Mouse (Mus musculus) cerebral cortex, adult 2 months (tissue): Measurements from ENCODE around the gene Fgfr2.

Experiments used
- WGBS: fragments of 180-500 bp; shearing (Covaris S2); methylation state at CpG from one replicate; pipeline ENCODE4 v1.1.7; 2018; 5-methylcytosine and 5-hydroxymethylcytosine counted together

Fgfr2 gene

GRCm38 (mm10) chr7:130693800-130694193, 2429.4 kb downstream of the Fgfr2 start:
- 33% methylated on average over 11 of the region's 11 CpGs for WGBS

DNA sequence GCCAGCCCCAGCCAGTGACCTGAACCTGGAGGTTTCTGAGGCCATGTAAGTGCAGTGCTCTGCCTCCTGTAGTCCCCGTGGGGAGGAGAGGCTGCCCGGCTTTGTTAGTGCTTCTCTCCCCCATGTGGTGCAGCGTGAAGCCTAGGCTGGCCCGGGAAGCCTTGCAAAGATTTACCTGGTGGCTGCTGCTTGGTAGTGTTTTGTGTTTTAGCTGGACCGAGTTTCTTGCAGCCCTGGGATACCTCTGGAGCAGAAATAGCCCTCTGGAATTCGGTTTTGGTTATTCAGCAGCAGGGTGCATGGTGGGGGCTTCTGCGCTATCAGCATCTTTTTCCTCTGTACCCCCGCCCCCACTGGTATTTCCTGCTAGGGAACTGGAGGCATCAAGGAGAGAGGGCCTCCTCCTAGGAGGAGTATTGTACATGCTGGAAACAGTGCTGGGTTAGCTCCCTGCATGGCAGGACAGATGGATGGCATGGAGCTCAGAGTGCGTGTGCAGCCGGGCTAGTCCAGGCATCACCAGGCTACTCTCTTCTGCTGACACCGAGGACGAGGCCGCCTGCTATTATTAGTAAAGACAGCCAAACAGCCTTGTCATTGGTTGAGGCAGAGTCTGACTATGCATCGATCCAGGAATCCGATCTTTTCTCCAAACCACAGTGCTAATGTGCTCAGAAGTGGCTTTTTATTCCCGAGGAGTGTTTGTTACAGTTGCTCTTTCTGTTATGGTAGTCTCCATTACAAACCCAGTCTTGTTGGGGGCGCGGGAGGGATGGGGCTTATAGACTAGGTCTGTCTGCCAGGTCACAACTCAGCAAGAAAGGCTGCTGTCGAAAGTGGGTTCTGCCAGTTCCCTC, 2430.0 kb downstream of the Fgfr2 start:
- 7% methylated on average over 19 of the region's 19 CpGs for WGBS

- 1% methylated on average over 39 of the region's 39 CpGs for WGBS
Measured at GRCm38 (mm10) chr7:130692392-130692942, 2430.7 kb downstream of the Fgfr2 start.

GRCm38 (mm10) chr7:130691931-130692330, 2431.2 kb downstream of the Fgfr2 start:
- WGBS, result 32% methylated on average over 2 of the region's 2 CpGs

DNA sequence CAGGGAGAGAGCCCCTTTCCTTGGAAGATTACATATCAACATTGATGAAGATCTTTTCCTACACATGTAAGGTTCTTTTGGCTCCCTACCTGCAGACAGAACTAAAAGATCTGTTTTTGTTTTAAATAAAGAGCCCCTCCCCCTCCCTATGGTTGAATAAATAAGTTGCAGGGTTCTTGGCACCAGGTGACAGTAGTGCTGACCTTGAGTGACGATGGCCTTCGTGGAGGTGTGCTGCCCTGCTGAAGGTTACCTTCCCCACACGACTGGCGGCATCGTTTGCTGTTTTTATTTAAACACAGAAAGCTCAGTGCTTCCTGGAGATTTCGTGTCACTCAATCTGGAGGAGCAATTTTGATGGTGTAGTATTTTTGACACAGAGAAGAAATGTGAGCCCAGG, 2432.3 kb downstream of the Fgfr2 start:
- 84% methylated on average over 6 of the region's 6 CpGs for WGBS

DNA sequence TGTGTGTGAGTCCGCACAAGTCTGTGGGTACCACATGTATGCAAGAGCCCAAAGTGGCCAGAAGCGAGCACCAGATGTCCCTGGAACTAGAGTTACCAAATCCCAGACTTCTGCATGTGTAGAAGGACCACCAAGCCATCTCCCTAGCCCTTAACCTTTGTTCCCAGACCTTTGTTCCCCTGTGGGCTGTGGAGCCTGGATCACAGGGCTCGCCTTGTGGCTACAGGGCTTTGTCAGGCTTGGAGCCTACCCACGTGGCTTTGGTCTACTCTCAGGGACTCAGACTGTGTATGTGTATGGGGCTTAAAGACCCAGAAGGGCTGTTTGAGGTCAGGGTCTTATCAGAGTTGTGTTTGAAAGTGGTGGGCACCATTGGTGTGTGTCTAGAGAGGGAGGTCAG, 2434.5 kb downstream of the Fgfr2 start:
- 91% methylated on average over 4 of the region's 4 CpGs for WGBS

DNA sequence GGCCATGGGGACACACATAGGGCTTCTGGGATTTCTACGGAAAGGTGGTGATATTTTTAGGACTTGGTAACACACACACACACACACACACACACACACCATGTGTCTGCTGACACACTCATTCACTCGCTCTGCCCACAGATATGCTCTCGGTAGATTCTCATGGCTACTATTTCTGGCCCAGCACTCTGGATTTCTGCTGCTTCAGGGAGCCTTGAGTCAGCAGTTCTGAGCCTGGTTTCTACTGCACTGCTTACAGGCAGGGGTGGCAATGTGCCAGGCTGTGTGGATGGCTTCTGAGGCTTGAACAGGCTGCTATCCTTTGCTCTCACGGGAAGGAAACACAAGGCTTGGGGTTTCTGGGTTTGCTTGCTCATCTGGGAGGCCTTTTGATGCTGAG, 2441.4 kb downstream of the Fgfr2 start:
- WGBS, result 22% methylated on average over 4 of the region's 4 CpGs

DNA sequence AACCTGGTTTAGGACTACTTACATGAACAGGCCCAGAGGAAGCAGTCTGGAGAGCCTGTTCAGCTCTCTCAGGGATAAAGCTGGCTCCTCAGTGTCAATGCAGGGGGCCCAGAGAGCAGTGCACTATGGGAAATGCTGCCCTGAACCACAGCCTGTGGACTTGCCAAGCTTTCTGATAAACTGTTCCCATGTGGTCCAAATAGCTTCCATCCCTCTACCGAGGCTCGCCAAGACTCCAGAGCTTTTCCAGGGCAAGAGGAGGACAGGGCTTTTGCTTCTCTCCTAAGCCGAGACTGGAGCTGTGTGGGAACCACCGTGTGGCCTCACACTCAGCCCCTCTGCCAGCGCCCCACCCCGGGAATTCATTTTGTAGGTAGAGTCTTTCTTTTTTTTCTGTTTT, 2444.7 kb downstream of the Fgfr2 start:
- 88% methylated on average over 6 of the region's 6 CpGs for WGBS

GRCm38 (mm10) chr7:130677541-130678274, 2445.4 kb downstream of the Fgfr2 start:
- 81% methylated on average over 12 of the region's 12 CpGs for WGBS

- 88% methylated on average over 11 of the region's 11 CpGs for WGBS
Measured at GRCm38 (mm10) chr7:130676885-130677540, 2446.1 kb downstream of the Fgfr2 start.

GRCm38 (mm10) chr7:130674526-130674925, 2448.6 kb downstream of the Fgfr2 start:
- WGBS, result 63% methylated on average over 9 of the region's 9 CpGs

GRCm38 (mm10) chr7:130673169-130674033, 2449.7 kb downstream of the Fgfr2 start:
- WGBS, result 69% methylated on average over 9 of the region's 9 CpGs

GRCm38 (mm10) chr7:130671301-130671700, 2451.8 kb downstream of the Fgfr2 start:
- WGBS, result 71% methylated on average over 6 of the region's 6 CpGs

- 87% methylated on average over 4 of the region's 4 CpGs for WGBS
Measured at GRCm38 (mm10) chr7:130670358-130670757, 2452.8 kb downstream of the Fgfr2 start.

DNA sequence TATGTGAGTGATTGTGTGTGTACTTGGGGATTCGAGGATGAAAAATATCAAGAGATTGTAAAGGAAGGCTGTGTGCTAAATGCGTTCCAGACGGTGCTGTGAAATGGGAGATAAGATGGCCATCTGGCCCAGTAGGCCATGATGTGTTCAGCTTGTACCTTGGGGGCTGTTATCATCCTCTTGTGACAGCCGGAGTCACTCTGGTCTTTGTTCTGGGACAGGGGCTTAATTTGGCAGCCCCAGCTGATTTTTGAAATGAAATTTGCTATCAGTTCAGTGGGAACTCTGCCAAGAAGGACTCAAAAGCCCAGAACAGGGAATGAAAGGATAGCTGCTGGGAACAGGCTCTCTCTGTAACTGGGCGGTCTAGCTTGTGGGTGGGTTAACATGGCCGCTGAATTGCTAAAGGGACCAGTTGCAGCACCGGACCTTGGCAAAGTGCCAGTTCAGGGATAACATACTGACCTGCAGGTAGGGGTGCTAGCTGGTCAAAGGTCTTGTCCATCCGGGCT, 2453.7 kb downstream of the Fgfr2 start:
- WGBS, result 45% methylated on average over 8 of the region's 8 CpGs

GRCm38 (mm10) chr7:130668729-130669281, 2454.3 kb downstream of the Fgfr2 start:
- 70% methylated on average over 7 of the region's 7 CpGs for WGBS

DNA sequence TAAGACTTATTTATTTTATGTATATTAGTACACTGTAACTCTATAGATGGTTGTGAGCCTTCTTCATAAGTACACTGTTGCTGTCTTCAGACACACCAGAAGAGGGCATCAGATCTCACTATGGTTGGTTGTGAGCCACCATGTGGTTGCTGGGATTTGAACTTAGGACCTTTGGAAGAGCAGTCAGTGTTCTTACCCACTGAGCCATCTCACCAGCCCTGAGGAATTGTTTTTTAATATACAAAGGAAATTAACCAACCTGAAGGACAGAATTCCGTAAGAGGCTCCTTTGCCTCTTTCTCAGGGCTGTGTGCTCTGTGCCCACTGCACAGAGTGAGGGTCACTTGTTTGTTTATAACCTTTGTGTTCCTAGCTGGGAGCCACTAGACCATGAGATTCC, 2455.1 kb downstream of the Fgfr2 start:
- 95% methylated on average over 1 of the region's 1 CpGs for WGBS

DNA sequence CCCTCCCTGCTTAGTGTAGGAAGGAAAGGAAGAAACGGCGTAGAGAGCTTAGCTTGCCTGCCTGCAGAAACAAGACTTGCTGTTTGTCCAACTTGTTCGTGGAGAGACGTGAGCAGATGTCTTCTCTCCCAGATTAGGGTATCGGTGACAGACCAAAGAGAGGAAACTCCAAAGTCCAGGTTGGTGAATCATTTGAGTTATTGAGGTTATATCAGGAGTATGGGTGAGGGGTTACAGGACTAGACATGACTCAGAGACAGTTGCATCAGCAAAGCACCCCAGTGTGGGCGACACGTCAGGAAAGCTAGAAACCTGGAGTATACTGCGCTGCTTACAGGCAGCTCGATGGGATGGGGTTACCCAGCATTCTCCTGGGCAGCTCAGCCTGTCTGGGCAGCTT, 2457.8 kb downstream of the Fgfr2 start:
- WGBS, result 95% methylated on average over 9 of the region's 9 CpGs

DNA sequence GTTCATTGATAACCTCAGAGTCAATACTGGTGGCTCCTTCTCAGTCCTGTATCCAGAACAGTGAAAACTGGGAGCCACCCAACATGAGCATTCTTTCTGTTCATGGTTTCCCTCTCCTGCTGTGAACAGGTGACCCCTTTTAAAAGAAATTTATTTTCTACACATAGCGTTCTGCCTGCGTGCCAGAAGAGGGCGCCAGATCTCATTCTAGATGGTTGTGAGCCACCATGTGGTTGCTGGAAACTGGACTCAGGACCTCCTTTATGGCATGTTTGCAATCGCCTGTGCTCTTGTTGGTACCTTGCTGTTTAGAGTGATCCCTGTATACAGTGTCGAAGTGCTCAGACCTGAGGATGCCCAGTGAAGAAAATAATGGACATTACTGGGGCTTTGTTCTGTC, 2458.5 kb downstream of the Fgfr2 start:
- 92% methylated on average over 5 of the region's 5 CpGs for WGBS

DNA sequence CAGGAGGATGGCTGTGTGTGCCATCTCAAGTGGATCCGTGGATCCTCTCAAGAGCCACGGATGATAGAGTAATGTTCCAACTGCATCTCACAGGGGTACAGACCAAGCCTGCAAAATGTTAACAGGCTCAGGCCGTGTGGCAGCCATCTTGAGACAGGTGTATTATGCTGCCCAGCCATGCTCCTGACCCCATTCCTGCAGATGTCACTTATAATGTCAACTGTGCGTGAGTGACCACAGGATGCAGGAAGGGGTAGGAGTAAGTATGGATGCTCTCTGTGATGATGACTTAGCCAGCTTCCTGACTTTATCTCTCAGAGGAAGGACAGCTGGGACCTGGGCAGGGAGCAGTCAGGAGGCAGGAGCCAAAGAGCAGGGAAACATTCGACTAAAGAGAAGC, 2459.1 kb downstream of the Fgfr2 start:
- 96% methylated on average over 5 of the region's 5 CpGs for WGBS

DNA sequence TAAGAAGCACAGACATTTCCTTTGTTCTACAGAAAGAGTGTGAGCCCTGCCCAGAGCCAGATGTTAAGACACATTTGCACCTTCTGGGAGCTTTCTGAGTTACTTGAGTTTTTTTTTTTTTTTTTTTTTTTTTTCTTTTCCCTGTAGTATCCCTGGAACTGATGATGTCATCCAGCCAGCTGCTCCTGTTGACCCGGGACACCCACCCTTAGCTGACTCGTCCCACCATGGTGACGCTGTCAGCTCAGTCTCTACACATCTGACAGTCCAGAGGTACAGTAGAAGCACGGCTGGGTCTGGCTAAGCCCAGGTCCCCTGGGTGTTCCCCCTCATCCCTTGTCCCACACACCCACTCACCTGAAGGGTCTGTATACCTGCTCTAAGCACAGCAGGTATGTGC, 2460.3 kb downstream of the Fgfr2 start:
- WGBS, result 85% methylated on average over 4 of the region's 4 CpGs
